Mouse (Mus musculus) layer of hippocampus, adult 18-20 months (tissue): ENCODE measurements around the gene Olfr686. TPM values are rescaled to one million over a fixed set of nuclear protein-coding genes. Genes with fewer than 3 reads are reported as not detected.

Source experiments
- DNase-seq, 2 experiments: peaks; one replicate each; pipeline ENCODE4 v3.0.0; 2022; ENCODE audit warnings: low spot score in 2 of 2
- long read RNA-seq: library from polyadenylated mRNA; stranded (forward); transcript quantifications from one replicate; pipeline ENCODE4 v2.0.0, GENCODE M21; 2021
- total RNA-seq, 2 experiments: library from RNA; stranded (reverse); gene quantifications; 2 replicates each; pipeline ENCODE4 v1.2.3; 2021

Olfr686 gene
- total RNA-seq: not detected
- long read RNA-seq: 0 reads

DNA sequence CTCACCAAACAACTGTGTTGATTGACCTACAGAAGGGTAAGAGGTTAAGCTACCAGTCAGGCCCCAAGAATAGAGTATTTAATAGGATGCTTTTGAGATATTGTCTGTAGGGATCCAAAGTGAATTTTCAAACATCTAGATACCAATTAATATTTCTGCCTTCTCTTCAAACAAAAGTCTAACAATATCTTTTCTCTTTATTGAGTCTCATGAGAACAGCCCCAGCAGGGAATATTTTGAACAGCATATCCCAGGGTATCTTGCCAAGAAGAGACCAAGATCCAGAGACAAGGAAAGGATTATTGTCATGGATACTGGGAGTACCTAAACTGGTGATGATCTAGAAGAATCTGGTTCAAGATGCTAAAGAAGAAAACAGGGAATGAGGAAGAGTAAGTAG, at the start of gene Olfr686:
Olfr686 (minus strand) TSS at position 101 of the 400 bp plus-strand sequence.
- no peak for DNase-seq

- no peak for DNase-seq
Measured at GRCm38 (mm10) chr7:105256656-105257055, 49.4 kb upstream of the Olfr686 start.

DNA sequence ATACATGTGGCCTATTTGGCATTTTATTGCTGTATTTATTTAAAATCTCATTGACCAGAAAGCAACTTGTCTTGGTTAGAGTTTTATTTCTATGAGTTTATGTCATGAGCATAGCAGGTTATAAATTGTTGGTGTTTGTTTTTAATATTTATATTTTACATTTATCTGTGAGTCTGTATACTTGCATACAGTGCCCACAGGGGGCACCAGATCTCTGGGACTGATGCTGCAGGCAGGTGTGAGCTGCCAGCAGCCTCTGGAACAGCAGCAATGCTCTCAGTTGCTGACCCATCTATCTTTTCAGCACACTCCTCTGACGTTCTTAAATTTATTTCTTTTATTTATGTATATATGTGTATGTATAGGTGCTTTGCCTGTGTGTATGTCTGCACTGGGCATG, 40.9 kb upstream of the Olfr686 start:
- no peak for DNase-seq

DNA sequence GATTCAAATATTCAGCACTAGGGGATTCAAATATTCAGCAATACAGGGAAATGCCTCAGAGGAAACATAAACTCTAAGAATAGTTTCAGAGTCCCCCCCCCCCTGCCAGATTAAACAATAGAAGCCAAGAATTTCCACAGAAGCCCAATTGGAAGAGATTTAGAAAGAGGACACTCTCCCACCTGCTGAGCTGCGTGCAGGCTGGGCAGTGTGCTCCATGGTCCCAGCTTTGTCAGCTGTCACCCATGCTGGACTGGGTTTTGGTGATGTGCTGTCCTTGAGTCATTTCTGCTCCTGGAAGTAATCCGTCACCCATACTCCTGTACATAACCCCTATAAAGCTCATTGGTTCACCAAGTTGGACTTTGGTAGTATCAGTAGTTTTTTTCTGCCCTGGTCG, 40.4 kb upstream of the Olfr686 start:
- DNase-seq: no peak

- DNase-seq: no peak
Measured at GRCm38 (mm10) chr7:105229386-105229785, 22.1 kb upstream of the Olfr686 start.

GRCm38 (mm10) chr7:105228138-105228537, 20.9 kb upstream of the Olfr686 start:
- no peak for DNase-seq

DNA sequence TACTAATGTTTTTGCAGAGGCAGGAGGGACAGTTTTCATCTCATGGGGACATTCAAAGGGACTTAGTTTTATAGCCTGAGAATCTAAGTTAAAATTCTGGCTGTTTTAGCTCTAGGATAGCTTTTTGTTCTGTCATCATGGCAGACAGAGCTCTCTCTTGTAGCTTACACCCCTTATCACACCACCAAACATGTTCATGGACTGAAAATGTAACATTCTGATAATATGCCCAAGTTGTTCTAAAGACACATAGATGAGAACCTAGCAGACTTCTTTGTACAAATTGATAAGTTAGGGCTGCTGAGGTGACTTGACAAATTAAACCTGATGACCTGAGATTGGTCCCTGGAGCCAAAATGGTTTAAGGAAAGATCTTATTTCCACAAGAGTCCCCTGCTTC, 19.4 kb upstream of the Olfr686 start:
- no peak for DNase-seq

DNA sequence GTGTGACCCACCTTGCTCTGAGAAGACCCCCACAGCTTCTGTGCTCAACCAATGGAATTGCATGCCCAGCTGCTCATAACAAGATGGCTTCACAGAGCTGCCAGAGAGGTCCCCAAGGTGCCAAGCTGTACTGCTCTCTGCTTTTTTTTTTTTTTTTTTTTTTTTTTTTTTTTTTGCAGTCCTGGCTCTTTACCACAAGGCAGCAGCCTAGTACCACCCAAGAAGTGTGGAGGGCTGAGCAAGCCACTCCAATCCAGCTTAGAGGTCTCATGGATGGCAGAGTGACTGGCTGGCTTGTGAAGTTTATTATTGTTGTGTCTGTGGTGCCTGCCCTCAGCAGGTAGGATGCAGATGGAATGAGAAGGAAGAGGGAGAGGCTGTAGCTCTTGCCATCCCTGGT, 18.8 kb upstream of the Olfr686 start:
- no peak for DNase-seq

DNA sequence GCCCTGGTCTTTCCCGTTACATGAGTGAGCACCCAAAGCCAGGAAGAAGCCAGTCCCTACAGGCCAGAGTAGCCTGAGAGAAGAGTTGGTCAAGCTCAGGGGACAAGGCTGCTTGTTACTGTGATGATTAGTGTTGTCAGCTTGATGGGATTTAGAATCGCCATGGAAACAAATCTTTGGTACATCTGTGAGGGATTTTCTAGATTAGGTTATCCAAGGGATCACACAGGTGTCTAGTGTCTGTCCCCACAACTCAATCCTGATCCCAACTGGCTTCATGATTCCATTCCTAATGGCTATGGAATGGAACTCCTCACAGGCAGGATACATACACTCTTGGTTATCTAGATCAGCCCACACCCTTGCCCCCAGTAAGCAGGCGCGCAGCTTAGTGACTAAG, 11.0 kb upstream of the Olfr686 start:
- DNase-seq: no peak

GRCm38 (mm10) chr7:105214761-105215160, 7.5 kb upstream of the Olfr686 start:
- peak; percentile 42 to 70 for DNase-seq

DNA sequence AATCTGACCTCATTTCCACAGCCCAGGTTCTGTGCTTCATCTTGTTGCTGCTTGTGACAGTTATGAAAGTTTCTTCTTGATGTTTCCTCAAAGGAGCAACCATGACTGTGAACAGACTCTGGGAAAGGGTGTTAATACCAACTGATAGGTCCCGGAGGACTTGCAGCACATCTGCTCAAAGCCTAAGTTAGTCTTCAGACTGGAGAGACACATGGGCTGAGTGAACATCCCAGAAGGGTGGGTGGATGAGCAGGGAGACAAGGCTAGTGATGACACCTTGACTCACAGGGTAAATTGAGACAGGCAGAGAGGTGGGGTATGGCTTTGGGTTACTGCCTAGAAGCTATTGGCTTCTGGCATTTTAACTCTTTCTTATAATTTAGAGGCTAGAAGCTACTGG, 21.4 kb downstream of the Olfr686 start, which contains the start of gene Olfr685:
Olfr685 (minus strand) TSS at position 101 of the 400 bp plus-strand sequence.
- DNase-seq: no peak

GRCm38 (mm10) chr7:105170773-105171172, 36.5 kb downstream of the Olfr686 start:
- DNase-seq: peak in 1 of 2 experiments; percentile 60

DNA sequence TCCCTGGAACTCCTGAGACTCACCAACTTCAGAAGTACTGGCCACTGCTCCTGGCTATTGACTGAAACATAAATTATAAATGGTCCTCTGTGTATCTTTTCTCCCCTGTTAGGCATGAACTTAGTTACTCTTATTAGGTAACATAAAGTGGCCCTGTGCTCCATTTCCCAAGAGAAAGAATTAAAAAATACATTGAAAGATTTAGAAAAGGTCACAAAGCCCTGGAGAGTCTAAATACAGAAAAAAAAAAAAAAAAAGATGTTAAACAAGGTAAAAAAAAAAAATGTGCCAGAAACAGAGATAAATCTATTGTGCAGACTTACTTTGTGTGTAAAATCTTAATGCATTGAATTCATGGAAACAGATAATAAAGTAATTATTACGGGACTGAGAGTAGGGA, 43.7 kb downstream of the Olfr686 start, which contains the start of gene Olfr684:
Olfr684 (minus strand) TSS at position 101 of the 400 bp plus-strand sequence.
- no peak for DNase-seq

Other genes starting within 250 kb of the Olfr686 start
- not detected for gene Olfr670, start 244.9 kb downstream of the Olfr686 start, total RNA-seq
- gene Olfr671, start 228.4 kb downstream of the Olfr686 start, total RNA-seq: not detected
- not detected for gene Olfr672, start 205.5 kb downstream of the Olfr686 start, total RNA-seq
- not detected for gene Olfr675, start 179.0 kb downstream of the Olfr686 start, total RNA-seq
- gene Olfr676, start 174.8 kb downstream of the Olfr686 start, total RNA-seq: not detected
- gene Olfr677, start 156.1 kb downstream of the Olfr686 start, total RNA-seq: not detected
- gene Olfr678, start 143.0 kb downstream of the Olfr686 start, total RNA-seq: not detected
- gene Olfr679, start 126.3 kb downstream of the Olfr686 start, total RNA-seq: not detected
- not detected for gene Olfr680-ps1, start 114.7 kb downstream of the Olfr686 start, total RNA-seq
- gene Olfr681, start 90.6 kb downstream of the Olfr686 start, total RNA-seq: not detected
- gene Olfr683, start 60.5 kb downstream of the Olfr686 start, total RNA-seq: not detected
- not detected for gene Olfr684, start 43.8 kb downstream of the Olfr686 start, total RNA-seq
- not detected for gene Olfr685, start 21.5 kb downstream of the Olfr686 start, total RNA-seq
- not detected for gene Olfr688, start 80.6 kb upstream of the Olfr686 start, total RNA-seq
- gene Olfr689, start 103.7 kb upstream of the Olfr686 start, total RNA-seq: not detected
- under 1 TPM; 0.25 to 0.64 TPM for gene Olfr690, start 126.6 kb upstream of the Olfr686 start, total RNA-seq
- gene Olfr691, start 134.8 kb upstream of the Olfr686 start, total RNA-seq: under 1 TPM; 0.35 to 0.36 TPM
- gene Olfr692, start 160.7 kb upstream of the Olfr686 start, total RNA-seq: not detected
- gene Gm5901, start 167.6 kb upstream of the Olfr686 start, total RNA-seq: not detected
- gene Fam160a2, start 192.6 kb upstream of the Olfr686 start, total RNA-seq: 10 to 100 TPM; 55.9 to 59.4 TPM
- under 1 TPM; 0.63 to 0.69 TPM for gene Cnga4, start 197.1 kb upstream of the Olfr686 start, total RNA-seq
- gene Cckbr, start 218.2 kb upstream of the Olfr686 start, total RNA-seq: 1 to 10 TPM; 5.4 to 9.2 TPM